Mouse (Mus musculus) liver, postnatal 0 days (tissue): ENCODE data around the gene Lipm.
A peak's percentile ranks its signal among the peaks of the same experiment; 100 is the strongest.

Experiments used
- CTCF ChIP-seq: sonication (generic); IDR thresholded peaks from 2 replicates; pipeline ENCODE4 v1.5.1; 2016; ENCODE audit warnings: antibody characterized with exemption, low read depth
- EP300 ChIP-seq: IDR thresholded peaks from 2 replicates; pipeline ENCODE4 v1.6.1; 2016; ENCODE audit warnings: antibody characterized with exemption, low read depth, mild to moderate bottlenecking

- TF ChIP-seq CTCF (peak; percentile 26), EP300 (no peak)
These were observed 38.1 kb downstream of the Lipm start for GRCm38 (mm10) chr19:34138720-34139430.
